Mouse (Mus musculus) intestine, embryonic 16.5 days (tissue): ENCODE measurements around the gene Scd3. TPM values are rescaled to one million over a fixed set of nuclear protein-coding genes. Genes with fewer than 3 reads are reported as not detected.

ENCODE experiments used
- ATAC-seq: fragments of 200-750 bp; cut with Nextera tagmentation; 2 replicates; pipeline ENCODE4 v1.8.0; 2017; ENCODE audit warnings: moderate TSS enrichment, moderate library complexity
- H3K27ac ChIP-seq: fragments of 300-500 bp; sonication (generic); 2 replicates; pipeline ENCODE4 v1.5.1; 2014; ENCODE audit warnings: mild to moderate bottlenecking, low read length
- H3K27me3 ChIP-seq: fragments of 300-500 bp; sonication (generic); replicated peaks from 2 replicates; pipeline ENCODE4 v1.6.1; 2014; ENCODE audit warnings: low read length, control low read depth, mixed read lengths; ENCODE audit not compliant: control insufficient read depth, insufficient read depth
- H3K36me3 ChIP-seq: fragments of 300-500 bp; sonication (generic); 2 replicates; pipeline ENCODE4 v1.6.1; 2014; ENCODE audit warnings: low read length, control low read depth; ENCODE audit not compliant: control insufficient read depth, insufficient read depth
- H3K4me1 ChIP-seq: fragments of 300-500 bp; sonication (generic); 2 replicates; pipeline ENCODE4 v1.6.1; 2014; ENCODE audit warnings: low read length, control low read depth, mixed read lengths; ENCODE audit not compliant: control insufficient read depth, insufficient read depth
- H3K4me2 ChIP-seq: fragments of 300-500 bp; sonication (generic); 2 replicates; pipeline ENCODE4 v1.6.1; 2014; ENCODE audit warnings: low read depth, low read length, control low read depth
- H3K4me3 ChIP-seq: fragments of 300-500 bp; sonication (generic); 2 replicates; pipeline ENCODE4 v1.5.1; 2014; ENCODE audit warnings: mild to moderate bottlenecking, low read length
- H3K9ac ChIP-seq: fragments of 300-500 bp; sonication (generic); 2 replicates; pipeline ENCODE4 v1.6.1; 2014; ENCODE audit warnings: low read depth, low read length
- H3K9me3 ChIP-seq: fragments of 300-500 bp; sonication (generic); 2 replicates; pipeline ENCODE4 v1.6.1; 2016; ENCODE audit warnings: low read length, control low read depth; ENCODE audit not compliant: control insufficient read depth
- WGBS: fragments of 180-500 bp; shearing (Covaris S2); extraction: QIAGEN DNeasy Blood & Tissue Kit; methylation state at CpG from one replicate; pipeline ENCODE4 v1.1.7; 2014; 5-methylcytosine and 5-hydroxymethylcytosine counted together
- polyA plus RNA-seq: library from polyadenylated mRNA; unstranded; fragments of >200 nt; fragmentation: Nextera tagmentation; extraction: Ambion mirVana; gene quantifications from 2 replicates; pipeline ENCODE4 v1.2.1, GENCODE M21; 2015

Scd3 gene
- polyA plus RNA-seq, 1 experiment from 2014 or later = 0.12 TPM

- Histone ChIP-seq H3K27me3 (no peaks in the 10 kb centered on the region), H3K9me3 (no peaks in the 10 kb centered on the region), H3K27ac (no peak overlapping the region), H3K4me3 (no peak overlapping the region), H3K4me2 (no peak overlapping the region), H3K4me1 (peaks cover 48% of the 10 kb centered on the region), H3K36me3 (no peaks in the 10 kb centered on the region), H3K9ac (no peak overlapping the region)
- 96% methylated on average over 8 of the region's 8 CpGs for WGBS
- ATAC-seq = no peak
Measured at GRCm38 (mm10) chr19:44285554-44285953, 82.5 kb downstream of the Scd3 start.

DNA sequence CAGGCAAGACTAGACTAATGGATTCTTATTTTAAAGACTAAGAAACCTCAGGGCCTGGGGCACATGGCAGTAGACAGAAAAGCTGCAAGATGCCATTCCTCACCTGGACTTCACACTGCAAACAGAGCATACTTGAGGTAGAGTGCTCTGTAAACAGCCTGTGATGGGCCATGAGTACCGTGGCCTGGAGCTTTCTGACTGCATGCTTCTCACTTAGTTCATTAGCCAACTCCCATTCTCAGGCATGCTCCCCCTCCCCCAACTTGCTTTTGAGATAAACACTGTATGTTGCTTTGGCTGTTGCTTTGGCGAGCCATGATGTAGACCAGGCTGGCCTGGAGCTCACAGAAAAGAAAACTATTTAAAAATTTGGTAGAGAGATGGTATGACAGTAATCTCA lies 83.0 kb downstream of the Scd3 start:
- H3K9ac ChIP-seq = no peak overlapping the region
- ATAC-seq = no peak
- no peaks in the 10 kb centered on the region for H3K36me3 ChIP-seq
- WGBS = 28% methylated on average over 2 of the region's 2 CpGs
- H3K4me2 ChIP-seq = no peak overlapping the region
- no peaks in the 10 kb centered on the region for H3K27me3 ChIP-seq
- no peak overlapping the region for H3K4me3 ChIP-seq
- H3K27ac ChIP-seq = no peak overlapping the region
- H3K4me1 ChIP-seq = peaks cover 43% of the 10 kb centered on the region
- H3K9me3 ChIP-seq = no peaks in the 10 kb centered on the region

DNA sequence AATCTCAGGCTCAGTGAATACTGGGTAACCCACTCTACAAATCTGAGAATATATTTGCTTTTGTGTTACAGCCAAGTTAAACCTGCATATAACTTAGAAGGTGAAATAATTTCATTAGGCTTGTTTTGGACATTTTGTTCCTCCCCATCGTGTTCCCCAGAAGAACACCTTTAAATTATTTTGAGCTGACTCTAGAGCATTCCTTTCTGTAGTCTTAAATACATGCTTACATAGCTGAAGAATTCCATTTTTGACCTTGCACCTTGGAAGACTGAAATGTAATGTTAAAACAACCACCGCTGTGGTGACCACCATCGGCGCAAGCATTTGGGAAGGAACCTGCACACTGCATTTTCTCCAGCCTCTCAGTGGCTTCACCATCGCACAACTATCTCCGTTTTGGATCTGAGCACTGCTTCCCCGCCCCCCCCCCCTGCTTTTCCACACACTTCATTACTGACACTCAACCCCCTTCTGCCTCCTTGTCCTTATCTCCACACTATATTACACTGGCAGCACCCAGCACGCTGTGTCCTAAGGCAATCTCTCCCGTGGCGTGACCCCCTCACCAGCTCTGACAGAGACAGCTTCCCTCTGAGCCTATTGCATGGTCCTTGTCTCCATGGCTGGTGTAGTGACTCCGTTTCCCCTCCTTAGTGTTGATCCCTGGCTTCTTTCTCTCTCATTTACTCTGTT lies 84.5 kb downstream of the Scd3 start:
- Histone ChIP-seq H3K9ac (no peak overlapping the region), H3K27me3 (no peaks in the 10 kb centered on the region), H3K36me3 (no peaks in the 10 kb centered on the region), H3K9me3 (no peaks in the 10 kb centered on the region), H3K4me2 (no peak overlapping the region), H3K4me3 (no peak overlapping the region), H3K27ac (no peak overlapping the region), H3K4me1 (peaks cover 44% of the 10 kb centered on the region)
- no peak for ATAC-seq
- 69% methylated on average over 11 of the region's 11 CpGs for WGBS

DNA sequence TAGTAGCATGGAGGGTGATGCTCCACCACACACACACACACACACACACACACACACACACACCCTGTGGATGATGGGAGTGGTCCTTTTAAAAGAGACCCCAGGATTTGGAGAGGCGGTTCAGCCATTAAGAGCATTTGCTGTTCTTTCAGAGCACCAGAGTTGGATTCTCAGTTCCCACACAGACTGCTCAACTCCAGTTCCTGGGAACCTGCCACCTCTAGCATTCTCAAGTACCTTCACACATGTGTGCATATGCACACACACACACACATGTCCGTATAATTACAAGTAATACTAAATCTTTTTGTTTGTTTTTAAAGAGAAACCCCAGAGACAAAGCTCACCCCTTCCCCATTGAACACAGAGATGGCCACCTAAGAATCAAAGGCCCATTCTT lies 89.0 kb downstream of the Scd3 start:
- 78% methylated on average over 2 of the region's 2 CpGs for WGBS
- H3K9me3 ChIP-seq = no peaks in the 10 kb centered on the region
- no peak overlapping the region for H3K9ac ChIP-seq
- 0 out of 2 replicates have a peak, but pooled peaks cover 8% of the 10 kb centered on the region for H3K36me3 ChIP-seq
- H3K27me3 ChIP-seq = no peaks in the 10 kb centered on the region
- no peak for ATAC-seq
- peaks cover 29% of the 10 kb centered on the region for H3K4me1 ChIP-seq
- H3K4me3 ChIP-seq = no peak overlapping the region
- peak overlapping the region; percentile 85; the same call in 1 of the 2 replicates for H3K4me2 ChIP-seq
- H3K27ac ChIP-seq = peak overlapping the region; percentile 99

GRCm38 (mm10) chr19:44292483-44292882 lies 89.4 kb downstream of the Scd3 start:
- Histone ChIP-seq H3K9ac (peak overlapping the region; percentile 95), H3K36me3 (0 out of 2 replicates have a peak, but pooled peaks cover 8% of the 10 kb centered on the region), H3K9me3 (no peaks in the 10 kb centered on the region), H3K4me2 (peak overlapping the region; percentile 85), H3K27me3 (no peaks in the 10 kb centered on the region), H3K4me3 (peak overlapping the region; percentile 85), H3K4me1 (peaks cover 31% of the 10 kb centered on the region), H3K27ac (peak overlapping the region; percentile 99)
- 38% methylated on average over 3 of the region's 3 CpGs for WGBS
- no peak for ATAC-seq

- peaks cover 38% of the 10 kb centered on the region for H3K4me1 ChIP-seq
- 2% methylated on average over 21 of the region's 21 CpGs for whole genome bisulfite sequencing
- H3K9ac ChIP-seq = peak within 1 kb of the TSS; percentile 95
- H3K9me3 ChIP-seq = no peaks in the 10 kb centered on the region
- no peaks in the 10 kb centered on the region for H3K27me3 ChIP-seq
- H3K4me2 ChIP-seq = peak within 1 kb of the TSS; percentile 89
- peak within 1 kb of the TSS; percentile 99 for H3K27ac ChIP-seq
- peaks cover 12% of the 10 kb centered on the region for H3K36me3 ChIP-seq
- H3K4me3 ChIP-seq = peak within 1 kb of the TSS; percentile 85
- ATAC-seq = peak; percentile 43
Measured at GRCm38 (mm10) chr19:44292941-44293768, 90.1 kb downstream of the Scd3 start, which contains the start of gene Scd2. TSS of gene Scd2 (plus strand) at chr19:44293674.

Other genes starting within 250 kb of the Scd3 start
- 27.7 and 32.4 TPM in 2 replicates for gene Cpn1, start 216.7 kb upstream of the Scd3 start, polyA plus RNA-seq
- gene Cyp2c23, start 174.1 kb upstream of the Scd3 start, polyA plus RNA-seq = 5.9 and 9.0 TPM in 2 replicates
- 43.9 and 45.3 TPM in 2 replicates for gene Erlin1, start 133.5 kb upstream of the Scd3 start, polyA plus RNA-seq
- gene Chuk, start 95.8 kb upstream of the Scd3 start, polyA plus RNA-seq = 40.0 and 40.2 TPM in 2 replicates
- 27.3 and 28.2 TPM in 2 replicates for gene Cwf19l1, start 67.4 kb upstream of the Scd3 start, polyA plus RNA-seq
- gene Bloc1s2, start 56.8 kb upstream of the Scd3 start, polyA plus RNA-seq = 84.5 and 90.9 TPM in 2 replicates
- gene Pkd2l1, start 10.8 kb upstream of the Scd3 start, polyA plus RNA-seq = 0.04 TPM in 1 of 2 replicates, not detected in the other
- gene Scd2, start 90.4 kb downstream of the Scd3 start, polyA plus RNA-seq = 452 and 553 TPM in 2 replicates
- gene Scd4, start 129.8 kb downstream of the Scd3 start, polyA plus RNA-seq = 0.09 and 0.22 TPM in 2 replicates
- 5.5 and 5.7 TPM in 2 replicates for gene Scd1, start 204.6 kb downstream of the Scd3 start, polyA plus RNA-seq